Mouse (Mus musculus) heart, postnatal 0 days (tissue): ENCODE measurements at regions not wholly inside any gene's neighbourhood (a gene's known extent, or its start where the extent isn't known, plus 50 kb on each side); places are given as distances from the start of the nearest gene placed in this dataset.

Experiments
- CTCF ChIP-seq: IDR thresholded peaks from 2 replicates; pipeline ENCODE4 v1.5.1; 2016; ENCODE audit warnings: antibody characterized with exemption, control low read depth, low read depth
- EP300 ChIP-seq: IDR thresholded peaks from 2 replicates; pipeline ENCODE4 v1.6.1; 2016; ENCODE audit warnings: antibody characterized with exemption, low read depth

DNA sequence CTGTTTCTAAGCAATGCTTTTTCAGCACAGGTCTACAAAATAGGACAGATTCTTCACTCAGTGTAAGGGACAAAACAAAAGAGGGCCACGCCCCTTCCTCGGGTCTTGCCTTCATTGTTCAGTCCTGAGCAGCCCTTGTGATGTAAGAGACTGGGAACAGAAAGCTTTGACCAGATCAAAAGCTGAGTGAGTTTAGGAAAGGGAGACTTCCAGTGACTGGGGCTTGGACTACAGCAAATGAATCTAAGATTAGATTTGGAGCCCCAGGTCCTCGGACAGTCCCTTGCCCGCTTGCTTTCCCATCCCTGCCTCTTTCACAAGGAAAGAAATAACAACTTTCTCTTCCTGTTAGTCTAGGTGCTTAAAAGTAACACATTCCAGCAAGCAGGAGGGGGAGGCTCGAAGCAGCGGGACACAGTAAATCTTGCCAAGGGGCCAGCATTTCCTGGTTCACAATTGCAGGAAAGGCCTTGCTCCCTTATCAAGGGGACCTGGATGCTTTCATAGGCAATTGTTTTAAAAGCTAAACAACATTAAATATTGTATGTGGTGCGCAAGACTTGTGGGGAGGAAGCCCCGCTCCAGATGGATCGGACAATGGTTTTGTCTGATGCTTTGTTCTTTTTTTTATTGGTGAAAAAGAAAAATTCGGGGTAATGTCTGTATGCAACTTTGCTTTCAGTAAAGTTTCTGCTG is 333.4 kb downstream of the Fat4 start:
- TF ChIP-seq CTCF (no peak), EP300 (peak; percentile 89)
